ENCODE assay signal across 27 mouse cellular contexts in the genomic region with DNA sequence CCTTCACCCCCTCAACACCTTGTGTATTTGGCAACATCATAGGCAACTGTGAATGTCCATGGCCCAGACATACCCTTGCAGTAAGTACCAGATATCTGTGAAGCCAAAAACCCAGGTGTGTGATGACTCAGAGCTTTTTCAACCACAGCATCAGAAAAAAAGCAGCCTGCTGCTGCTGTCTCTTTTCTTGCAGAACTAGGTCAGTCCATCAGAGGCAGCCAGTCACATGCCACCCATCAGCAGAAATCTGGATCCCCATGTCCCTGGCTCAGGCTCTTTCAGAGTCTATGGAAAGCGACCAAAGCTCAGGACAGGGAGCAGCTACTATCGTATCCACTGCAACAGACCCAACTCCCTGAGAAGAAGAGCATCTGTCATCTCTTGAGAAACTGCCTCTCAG. TPM values are rescaled to one million over a fixed set of nuclear protein-coding genes. Genes with fewer than 3 reads are reported as not detected.
DNase-seq lines count a peak whose midpoint lies in the region; TF ChIP-seq lines count a peak whose summit lies in the region.
"Had no signal": no experiment of that assay in that cellular context is flagged by ENCODE, and none has a peak within 500 bp of the region (broad histone marks: within the 10 kb centered on the region; RNA-seq: fewer than 3 reads in every experiment).

No protein-coding gene starts in this region.

- no peak for TF ChIP-seq CTCF in gastrocnemius, adult 2 months (IDR thresholded peaks at IDR 0.05)
- no peak for TF ChIP-seq CTCF in heart, adult 2 months (IDR thresholded peaks at IDR 0.05)

- H3K4me3 ChIP-seq in gastrocnemius, adult 2 months, result no peak overlapping the region
- H3K4me3 ChIP-seq in heart, adult 2 months, result no peak overlapping the region
- H3K4me3 ChIP-seq: embryonic facial prominence, embryonic 12.5 days; heart, embryonic 10.5 days; hindbrain, embryonic 15.5 days; limb, embryonic 15.5 days; midbrain, embryonic 12.5 days; neural tube, embryonic 15.5 days had no signal

- no peaks in the 10 kb centered on the region for H3K79me2 ChIP-seq in heart, adult 2 months (replicated peaks; ENCODE audit: control insufficient read depth, insufficient read depth, low read length)

- no peak overlapping the region for H3K9ac ChIP-seq in heart, adult 2 months (ENCODE audit: low read depth, low read length)
- H3K9ac ChIP-seq: embryonic facial prominence, embryonic 12.5 days; forebrain, postnatal 0 days; hindbrain, embryonic 15.5 days; limb, embryonic 15.5 days; liver, embryonic 14.5 days; lung, embryonic 14.5 days; midbrain, embryonic 12.5 days; neural tube, embryonic 15.5 days had no signal

- no peaks in the 10 kb centered on the region for H3K27me3 ChIP-seq in heart, adult 2 months (ENCODE audit: control insufficient read depth, insufficient read depth, low read length)
- H3K27me3 ChIP-seq: embryonic facial prominence, embryonic 12.5 days; hindbrain, embryonic 15.5 days; limb, embryonic 15.5 days; midbrain, embryonic 12.5 days; neural tube, embryonic 15.5 days had no signal

- no peak overlapping the region for H3K27ac ChIP-seq in gastrocnemius, adult 2 months
- H3K27ac ChIP-seq in heart, adult 2 months, result no peak overlapping the region
- H3K27ac ChIP-seq: embryonic facial prominence, embryonic 12.5 days; heart, embryonic 10.5 days; hindbrain, embryonic 15.5 days; limb, embryonic 15.5 days; liver, embryonic 14.5 days; midbrain, embryonic 12.5 days; neural tube, embryonic 15.5 days; stomach, postnatal 0 days had no signal

- DNase-seq in cerebellum, adult 18-20 months, result peak; percentile 7 to 12
- DNase-seq in cerebellum, postnatal 36 days, result no peak
- DNase-seq in gastrocnemius, adult 2 months, result peak; percentile 23
- DNase-seq in gastrocnemius, adult 18-20 months (ENCODE audit: low spot score), result no peak
- peak; percentile 18 to 38 for DNase-seq in left cerebral cortex, adult 18-20 months (ENCODE audit: low spot score in 2 of 2)
- DNase-seq in left cerebral cortex, postnatal 4 days, result no peak
- peak; percentile 85 for DNase-seq in brain, adult 2 months (ENCODE audit: low read depth, low spot score)
- no peak for DNase-seq in heart, adult 2 months
- DNase-seq: adrenal gland, postnatal 25 days; forebrain, postnatal 0 days; gastrocnemius, postnatal 36 days; heart, postnatal 4 days; kidney, postnatal 25 days; lung, embryonic 14.5 days had no signal

- TF ChIP-seq POLR2A in heart, adult 2 months (IDR thresholded peaks at IDR 0.05; ENCODE audit: insufficient read depth, low read depth, low read length), result no peak

- 76% methylated on average over 2 of the region's 2 CpGs for WGBS in heart, adult 2 months

- TF ChIP-seq EP300 in heart, adult 2 months (IDR thresholded peaks at IDR 0.05; ENCODE audit: insufficient read depth, low read depth, low read length), result no peak

- intact Hi-C loops in gastrocnemius, adult 2 months (cut with DNase I), result no loop called here
- intact Hi-C loops in left cerebral cortex, postnatal 4 days (cut with DNase I), result no loop called here
- intact Hi-C loops in heart, adult 2 months (cut with DNase I), result no loop called here

- H3K36me3 ChIP-seq in heart, adult 2 months (ENCODE audit: control insufficient read depth, insufficient read depth, low read length), result no peaks in the 10 kb centered on the region
- H3K36me3 ChIP-seq: embryonic facial prominence, embryonic 12.5 days; heart, embryonic 10.5 days; hindbrain, embryonic 15.5 days; limb, embryonic 15.5 days; midbrain, embryonic 12.5 days; neural tube, embryonic 15.5 days had no signal

- H3K4me1 ChIP-seq in heart, adult 2 months (ENCODE audit: control insufficient read depth, insufficient read depth, low read length), result no peaks in the 10 kb centered on the region
- H3K4me1 ChIP-seq: embryonic facial prominence, embryonic 12.5 days; heart, embryonic 10.5 days; hindbrain, embryonic 15.5 days; limb, embryonic 15.5 days; midbrain, embryonic 12.5 days; neural tube, embryonic 15.5 days had no signal

RNA-seq across cellular contexts. Expression of a gene that starts 33.2 kb away (rescaled TPM):
- total RNA-seq in gastrocnemius, adult 2 months (2021), result 1 to 10 TPM in 1 of 2 experiments, under 1 TPM in 1; 0.14 to 3.3 TPM
- 1 to 10 TPM in 1 of 2 experiments, under 1 TPM in 1; 0.09 to 1.3 TPM for total RNA-seq in gastrocnemius, adult 18-20 months (2021)
- total RNA-seq in left cerebral cortex, adult 18-20 months (2021), result 100 to 1,000 TPM; 199 to 207 TPM
- total RNA-seq in left cerebral cortex, postnatal 4 days (2021), result 100 to 1,000 TPM; 283 to 301 TPM
- not detected for total RNA-seq in heart, adult 2 months (2021)
- not detected in 2 replicates for polyA plus RNA-seq in heart, adult 2 months (2012; rRNA removed)
- total RNA-seq: heart, postnatal 4 days; megakaryocyte, adult 5-6 weeks had no signal
- polyA plus RNA-seq: CD4-positive, CD25-positive, alpha-beta regulatory T cell, adult 4 months; heart, embryonic 10.5 days; heart, embryonic 16.5 days; small intestine, adult 2 months; thymus, postnatal 0 days had no signal

Comparison
In these comparisons a context has a peak if more than half of its experiments do, and no peak if none do; other contexts are left out.
1. DNase-seq: peak in cerebellum, adult 18-20 months (2 of 2), gastrocnemius, adult 2 months (single experiment), left cerebral cortex, adult 18-20 months (2 of 2) and brain, adult 2 months (single experiment); none in cerebellum, postnatal 36 days (0 of 2), gastrocnemius, adult 18-20 months (single experiment), left cerebral cortex, postnatal 4 days (single experiment) and heart, adult 2 months (0 of 2).
2. RNA of a gene that starts 33.2 kb away (total RNA-seq): 283 to 301 TPM in left cerebral cortex, postnatal 4 days and 199 to 207 TPM in left cerebral cortex, adult 18-20 months; 0.14 to 3.3 TPM in gastrocnemius, adult 2 months, 0.09 to 1.3 TPM in gastrocnemius, adult 18-20 months and not detected in heart, adult 2 months; every median in the first group is over 10 times any median in the second.